Mouse (Mus musculus) neural tube, embryonic 10.5 days (tissue): ENCODE measurements at regions not wholly inside any gene's neighbourhood (a gene's known extent, or its start where the extent isn't known, plus 50 kb on each side); places are given as distances from the start of the nearest gene placed in this dataset.
"Not testable (repeated sequence)": the region's sequence is repeated elsewhere in the genome, so short reads cannot be mapped to it uniquely, and the experiment has no call there.

Experiments used
- DNase-seq: peaks from one replicate; pipeline ENCODE4 v3.0.0-alpha.2; 2017; ENCODE audit warnings: low spot score; ENCODE audit errors: extremely low spot score

GRCm38 (mm10) chr7:69167456-69167855 is 418.4 kb upstream of the Arrdc4 start:
- no peak for DNase-seq

GRCm38 (mm10) chr7:69161916-69162315 is 412.9 kb upstream of the Arrdc4 start:
- no peak for DNase-seq

GRCm38 (mm10) chr7:69142351-69142750 is 393.3 kb upstream of the Arrdc4 start:
- no peak for DNase-seq

- DNase-seq = no peak
Observed at GRCm38 (mm10) chr7:69133441-69133840, 384.4 kb upstream of the Arrdc4 start.

GRCm38 (mm10) chr7:69101770-69102169 is 352.7 kb upstream of the Arrdc4 start:
- not testable (repeated sequence) for DNase-seq

- no peak for DNase-seq
Observed at GRCm38 (mm10) chr7:69097587-69098095, 348.6 kb upstream of the Arrdc4 start.

GRCm38 (mm10) chr7:69074780-69075179 is 325.7 kb upstream of the Arrdc4 start:
- DNase-seq = no peak

- no peak for DNase-seq
Observed at GRCm38 (mm10) chr7:69062994-69063393, 314.0 kb upstream of the Arrdc4 start.

- DNase-seq = no peak
Observed at GRCm38 (mm10) chr7:69062506-69062905, 313.5 kb upstream of the Arrdc4 start.

- no peak for DNase-seq
Observed at GRCm38 (mm10) chr7:69062094-69062493, 313.1 kb upstream of the Arrdc4 start.

- no peak for DNase-seq
Observed at GRCm38 (mm10) chr7:69061242-69061641, 312.2 kb upstream of the Arrdc4 start.

GRCm38 (mm10) chr7:69016575-69016974 is 267.5 kb upstream of the Arrdc4 start:
- no peak for DNase-seq

- no peak for DNase-seq
Observed at GRCm38 (mm10) chr7:69015047-69015446, 266.0 kb upstream of the Arrdc4 start.

- DNase-seq = no peak
Observed at GRCm38 (mm10) chr7:69007237-69007636, 258.2 kb upstream of the Arrdc4 start.

- DNase-seq = no peak
Observed at GRCm38 (mm10) chr7:68988061-68988460, 239.0 kb upstream of the Arrdc4 start.

GRCm38 (mm10) chr7:68983937-68984336 is 234.9 kb upstream of the Arrdc4 start:
- no peak for DNase-seq

GRCm38 (mm10) chr7:68982914-68983502 is 234.0 kb upstream of the Arrdc4 start:
- DNase-seq = no peak

- no peak for DNase-seq
Observed at GRCm38 (mm10) chr7:68978576-68978975, 229.5 kb upstream of the Arrdc4 start.

GRCm38 (mm10) chr7:68976813-68977752 is 228.0 kb upstream of the Arrdc4 start:
- DNase-seq = peak; percentile 32

- DNase-seq = no peak
Observed at GRCm38 (mm10) chr7:68975956-68976355, 226.9 kb upstream of the Arrdc4 start.

GRCm38 (mm10) chr7:68975580-68975894 is 226.5 kb upstream of the Arrdc4 start:
- no peak for DNase-seq

GRCm38 (mm10) chr7:68974761-68975579 is 225.9 kb upstream of the Arrdc4 start:
- no peak for DNase-seq
